Mouse (Mus musculus): ENCODE results near the gene Lzic.

GRCm38 (mm10) chr4:149539441-149539840 lies 54.4 kb downstream of the Lzic start:
- TF ChIP-seq CTCF (IDR thresholded peaks at IDR 0.05; ENCODE audit: insufficient read depth, low read length) (no peak), POLR2A (IDR thresholded peaks at IDR 0.05; ENCODE audit: borderline replicate concordance, extremely low read depth, low read depth, low read length) (no peak)
